Mouse (Mus musculus) left cerebral cortex, adult 2 months (tissue): ENCODE data around the gene Hdac1. TPM values are rescaled to one million over a fixed set of nuclear protein-coding genes. Genes with fewer than 3 reads are reported as not detected.

Experiments used
- DNase-seq, 2 experiments: peaks; one replicate each; pipeline ENCODE4 v3.0.0; 2021 to 2022; ENCODE audit warnings: low spot score in 2 of 2, mixed read lengths in 1 of 2; ENCODE audit errors: extremely low spot score in 1 of 2
- H3K27ac ChIP-seq: fragments of 200-600 bp; 2 replicates; pipeline ENCODE4 v1.8.1; 2022
- H3K4me3 ChIP-seq: fragments of 200-600 bp; 2 replicates; pipeline ENCODE4 v1.8.1; 2022
- CTCF ChIP-seq: fragments of 200-600 bp; IDR thresholded peaks from 2 replicates; pipeline ENCODE4 v1.8.1; 2022; ENCODE audit warnings: antibody characterized with exemption, mild to moderate bottlenecking, moderate library complexity
- intact Hi-C: fragments of 180-260 bp; cut with DNase I; formaldehyde crosslinking; loops from one replicate; pipeline ENCODE4 v1.15.1; 2025
- total RNA-seq, 2 experiments: library from RNA; stranded (reverse); gene quantifications; 2 replicates each; pipeline ENCODE4 v1.2.3; 2021

Gene Hdac1
- total RNA-seq, 2 experiments from 2014 or later: 26.5 to 29.5 TPM

- Histone ChIP-seq H3K27ac (no peak overlapping the region), H3K4me3 (no peak overlapping the region)
- DNase-seq: no peak
- no peak for TF ChIP-seq CTCF
- intact Hi-C loops: no loop called here
Measured at GRCm38 (mm10) chr4:129518519-129518918, 24.0 kb downstream of the Hdac1 start.

GRCm38 (mm10) chr4:129516925-129517324, 25.6 kb downstream of the Hdac1 start:
- DNase-seq: no peak
- H3K27ac ChIP-seq: no peak overlapping the region
- H3K4me3 ChIP-seq: no peak overlapping the region
- intact Hi-C loops: no loop called here
- no peak for TF ChIP-seq CTCF

GRCm38 (mm10) chr4:129514300-129514898, 28.1 kb downstream of the Hdac1 start:
- peak; percentile 80 for TF ChIP-seq CTCF
- peak overlapping the region; percentile 53 for H3K4me3 ChIP-seq
- peak; percentile 36 to 57 for DNase-seq
- intact Hi-C loops: no loop called here
- H3K27ac ChIP-seq: peak overlapping the region; percentile 72

- H3K27ac ChIP-seq: peak overlapping the region; percentile 72
- TF ChIP-seq CTCF: no peak
- peak overlapping the region; percentile 53 for H3K4me3 ChIP-seq
- DNase-seq: no peak
- intact Hi-C loops: no loop called here
Measured at GRCm38 (mm10) chr4:129513891-129514290, 28.6 kb downstream of the Hdac1 start.

- intact Hi-C loops: no loop called here
- TF ChIP-seq CTCF: no peak
- peak within 1 kb of the TSS; percentile 72 for H3K27ac ChIP-seq
- peak within 1 kb of the TSS; percentile 53 for H3K4me3 ChIP-seq
- DNase-seq: peak; percentile 63 to 79
Measured at GRCm38 (mm10) chr4:129513086-129513767, 29.3 kb downstream of the Hdac1 start, which contains the start of gene Marcksl1. Marcksl1 (plus strand) TSS chr4:129513581.

- no peak overlapping the region for H3K4me3 ChIP-seq
- peak overlapping the region; percentile 32 for H3K27ac ChIP-seq
- no peak for TF ChIP-seq CTCF
- no peak for DNase-seq
- intact Hi-C loops: no loop called here
Measured at GRCm38 (mm10) chr4:129511413-129512096, 31.0 kb downstream of the Hdac1 start.

- intact Hi-C loops: no loop called here
- H3K4me3 ChIP-seq: no peak overlapping the region
- peak overlapping the region; percentile 11; the same call in 1 of the 2 replicates for H3K27ac ChIP-seq
- no peak for TF ChIP-seq CTCF
- DNase-seq: no peak
Measured at GRCm38 (mm10) chr4:129510723-129511412, 31.6 kb downstream of the Hdac1 start.

- intact Hi-C loops: no loop called here
- H3K27ac ChIP-seq: no peak overlapping the region
Measured at GRCm38 (mm10) chr4:129509650-129510049, 32.9 kb downstream of the Hdac1 start.

GRCm38 (mm10) chr4:129508834-129509600, 33.5 kb downstream of the Hdac1 start:
- intact Hi-C loops: no loop called here
- no peak overlapping the region for H3K27ac ChIP-seq
- TF ChIP-seq CTCF: no peak
- no peak for DNase-seq
- H3K4me3 ChIP-seq: no peak overlapping the region

More at GRCm38 (mm10) chr4:129509650-129510049, 32.9 kb downstream of the Hdac1 start:
- no peak for TF ChIP-seq CTCF
- DNase-seq: no peak
- H3K4me3 ChIP-seq: no peak overlapping the region

- Histone ChIP-seq H3K4me3 (no peak overlapping the region), H3K27ac (no peak overlapping the region)
- TF ChIP-seq CTCF: no peak
- DNase-seq: no peak
- intact Hi-C loops: no loop called here
Measured at GRCm38 (mm10) chr4:129508237-129508515, 34.3 kb downstream of the Hdac1 start.
